Mouse (Mus musculus) limb, embryonic 13.5 days (tissue): ENCODE data around the gene Pkp4. TPM values are rescaled to one million over a fixed set of nuclear protein-coding genes. Genes with fewer than 3 reads are reported as not detected.

Source experiments
- ATAC-seq: fragments of 200-750 bp; cut with Nextera tagmentation; 2 replicates; pipeline ENCODE4 v1.8.0; 2017; ENCODE audit warnings: low read depth, moderate number of reproducible peaks, moderate TSS enrichment; ENCODE audit not compliant: low FRiP score
- H3K27ac ChIP-seq: fragments of 300-500 bp; sonication (generic); 2 replicates; pipeline ENCODE4 v1.5.1; 2015; ENCODE audit warnings: inconsistent platforms, mild to moderate bottlenecking, moderate library complexity
- H3K27me3 ChIP-seq: fragments of 300-500 bp; sonication (generic); 2 replicates; pipeline ENCODE4 v1.6.1; 2015; ENCODE audit warnings: mild to moderate bottlenecking, inconsistent platforms
- H3K36me3 ChIP-seq: fragments of 300-500 bp; sonication (generic); 2 replicates; pipeline ENCODE4 v1.6.1; 2015; ENCODE audit warnings: inconsistent platforms, mild to moderate bottlenecking, moderate library complexity
- H3K4me1 ChIP-seq: fragments of 300-500 bp; sonication (generic); 2 replicates; pipeline ENCODE4 v1.6.1; 2015; ENCODE audit warnings: inconsistent platforms
- H3K4me2 ChIP-seq: fragments of 300-500 bp; sonication (generic); replicated peaks from 2 replicates; pipeline ENCODE4 v1.6.1; 2015; ENCODE audit warnings: inconsistent platforms, mild to moderate bottlenecking, moderate library complexity
- H3K4me3 ChIP-seq: fragments of 300-500 bp; sonication (generic); 2 replicates; pipeline ENCODE4 v1.5.1; 2015; ENCODE audit warnings: moderate library complexity, mild to moderate bottlenecking, inconsistent platforms
- H3K9ac ChIP-seq: fragments of 300-500 bp; sonication (generic); 2 replicates; pipeline ENCODE4 v1.6.1; 2015; ENCODE audit warnings: mild to moderate bottlenecking, inconsistent platforms
- H3K9me3 ChIP-seq: fragments of 300-500 bp; sonication (generic); 2 replicates; pipeline ENCODE4 v1.6.1; 2016; ENCODE audit warnings: inconsistent platforms
- WGBS: fragments of 180-500 bp; shearing (Covaris S2); methylation state at CpG from one replicate; pipeline ENCODE4 v1.1.7; 2015; 5-methylcytosine and 5-hydroxymethylcytosine counted together
- polyA plus RNA-seq: library from polyadenylated mRNA; unstranded; fragments of >200 nt; fragmentation: Nextera tagmentation; extraction: Ambion mirVana; gene quantifications from 2 replicates; pipeline ENCODE4 v1.2.1, GENCODE M21; 2015

Pkp4 gene
- polyA plus RNA-seq, 1 experiment from 2014 or later: 23.2 TPM

DNA sequence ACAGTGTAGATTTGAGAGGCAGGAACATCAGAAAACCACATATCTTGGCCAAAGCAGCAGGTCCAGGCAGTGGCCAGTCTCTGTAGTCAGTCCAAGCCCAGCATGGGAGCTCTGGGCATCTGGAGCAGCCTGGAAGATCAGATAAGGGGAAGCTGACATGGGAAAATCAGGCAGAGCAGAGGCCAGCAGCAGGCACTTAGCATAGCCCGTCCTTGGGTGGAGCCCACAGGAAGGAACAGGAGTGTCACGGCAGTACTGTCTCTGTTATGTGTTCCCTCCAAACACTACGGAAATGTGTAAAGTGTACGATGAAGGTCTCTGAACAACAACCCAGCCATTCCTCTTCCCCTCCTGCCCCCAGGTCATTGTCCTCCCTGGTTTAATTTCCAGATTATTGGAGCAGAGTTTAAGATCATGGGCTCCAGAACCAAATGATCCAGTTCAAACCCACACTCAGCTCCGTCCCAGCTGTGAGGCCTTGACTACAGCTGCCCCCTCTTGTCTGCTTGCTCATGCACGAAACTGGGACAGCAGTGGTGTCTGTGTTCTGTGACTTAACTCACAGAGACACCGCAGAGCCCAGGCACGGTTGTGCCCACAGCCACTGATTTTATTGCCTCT lies 241.3 kb downstream of the Pkp4 start:
- no peak overlapping the region for H3K4me3 ChIP-seq
- H3K27me3 ChIP-seq: no peaks in the 10 kb centered on the region
- no peak overlapping the region for H3K9ac ChIP-seq
- no peaks in the 10 kb centered on the region for H3K36me3 ChIP-seq
- no peaks in the 10 kb centered on the region for H3K9me3 ChIP-seq
- H3K4me1 ChIP-seq: peaks cover 15% of the 10 kb centered on the region
- no peak overlapping the region for H3K4me2 ChIP-seq
- ATAC-seq: 0 out of 2 replicates have a peak, but pooled peaks have one; percentile 15
- 44% methylated on average over 8 of the region's 8 CpGs for WGBS
- H3K27ac ChIP-seq: no peak overlapping the region; the same call in 1 of the 2 replicates

DNA sequence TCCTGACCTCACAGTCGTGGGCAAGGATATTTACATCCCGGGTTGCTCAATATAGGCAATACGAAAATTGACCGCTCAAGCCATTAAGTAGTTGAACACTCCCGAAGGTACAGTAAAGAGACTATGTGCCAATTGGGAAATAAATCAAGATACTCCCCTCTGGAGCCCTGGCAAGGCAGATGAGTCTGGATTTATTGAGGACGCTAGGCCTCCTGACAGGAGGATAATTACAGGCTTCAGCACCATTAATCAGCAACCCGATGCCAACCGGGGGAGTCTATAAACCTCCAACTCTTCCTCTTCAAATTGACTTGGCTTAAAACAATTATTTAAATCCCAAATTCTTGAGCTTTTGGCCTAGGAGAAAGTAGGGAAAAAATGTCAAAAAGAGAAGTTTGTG lies 243.4 kb downstream of the Pkp4 start:
- H3K27me3 ChIP-seq: no peaks in the 10 kb centered on the region
- H3K9ac ChIP-seq: no peak overlapping the region
- no peak overlapping the region for H3K4me2 ChIP-seq
- ATAC-seq: no peak
- no peak overlapping the region for H3K27ac ChIP-seq
- WGBS: 58% methylated on average over 8 of the region's 8 CpGs
- H3K36me3 ChIP-seq: no peaks in the 10 kb centered on the region
- peaks cover 15% of the 10 kb centered on the region for H3K4me1 ChIP-seq
- no peak overlapping the region for H3K4me3 ChIP-seq
- no peaks in the 10 kb centered on the region for H3K9me3 ChIP-seq

Other genes with a start within 250 kb of the Pkp4 start
- gene Ccdc148, start 167 bp upstream of the Pkp4 start, polyA plus RNA-seq: 0.57 and 0.75 TPM in 2 replicates